Mouse (Mus musculus): ENCODE results near the gene Rnase10. TPM values are rescaled to one million over a fixed set of nuclear protein-coding genes. Genes with fewer than 3 reads are reported as not detected.
"Not testable (repeated sequence)": the region's sequence is repeated elsewhere in the genome, so short reads cannot be mapped to it uniquely, and the experiment has no call there.

Rnase10 gene
- polyA plus RNA-seq, 1 experiment, result not detected

DNA sequence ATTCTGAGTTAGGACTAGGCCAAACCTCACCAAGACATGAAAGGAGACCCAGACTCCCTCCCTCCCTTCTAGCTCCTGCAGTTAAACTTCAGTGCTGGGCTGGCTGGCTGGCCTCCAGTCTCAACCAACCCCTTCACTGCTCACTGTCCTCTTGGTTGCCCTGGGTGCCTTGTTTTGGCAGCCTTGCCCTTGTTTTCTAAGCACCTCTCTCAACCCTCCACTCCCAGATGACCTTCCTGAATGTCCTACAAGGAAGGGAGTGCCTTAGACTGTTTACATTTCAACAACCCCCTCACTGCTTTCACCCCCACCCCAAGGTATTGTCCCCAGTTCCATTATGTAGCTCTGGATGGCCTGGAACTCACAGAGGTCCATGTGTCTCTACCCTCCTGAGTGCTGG is 27.9 kb upstream of the Rnase10 start:
- DNase-seq (ENCODE audit: low read depth), result no peak

DNA sequence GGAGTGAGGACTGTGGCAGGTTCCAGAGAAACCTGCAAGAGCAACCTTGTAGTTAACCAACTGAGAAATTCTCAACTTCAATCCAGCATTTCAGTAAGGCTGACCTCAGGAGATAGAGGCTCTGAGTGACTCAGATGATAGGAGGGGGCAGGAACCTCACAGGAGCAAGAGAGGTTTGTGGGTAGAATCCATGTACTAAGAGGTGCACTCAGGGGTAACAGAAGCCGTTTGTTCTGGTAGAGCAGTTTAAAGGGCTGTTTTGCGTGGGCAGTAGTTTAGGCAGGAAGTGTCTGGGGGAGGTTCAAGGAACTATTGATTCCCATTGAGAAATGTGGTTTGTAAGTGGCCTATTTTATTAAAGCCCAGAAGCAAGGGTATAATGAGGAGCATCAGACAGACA is 26.3 kb upstream of the Rnase10 start:
- TF ChIP-seq POLR2A (IDR thresholded peaks at IDR 0.05; ENCODE audit: borderline replicate concordance, extremely low read depth, insufficient read depth, insufficient read length, poor library complexity, severe bottlenecking) (no peak), CTCF (IDR thresholded peaks at IDR 0.05; ENCODE audit: borderline replicate concordance, extremely low read depth, insufficient read depth, insufficient read length) (no peak)
- no peak for DNase-seq (ENCODE audit: low read depth)

More for the DNA sequence above, 27.9 kb upstream of the Rnase10 start:
- no peak for TF ChIP-seq CTCF (IDR thresholded peaks at IDR 0.05; ENCODE audit: borderline replicate concordance, extremely low read depth, insufficient read depth, insufficient read length)
- TF ChIP-seq POLR2A (IDR thresholded peaks at IDR 0.05; ENCODE audit: borderline replicate concordance, extremely low read depth, insufficient read depth, insufficient read length, poor library complexity, severe bottlenecking), result no peak

DNA sequence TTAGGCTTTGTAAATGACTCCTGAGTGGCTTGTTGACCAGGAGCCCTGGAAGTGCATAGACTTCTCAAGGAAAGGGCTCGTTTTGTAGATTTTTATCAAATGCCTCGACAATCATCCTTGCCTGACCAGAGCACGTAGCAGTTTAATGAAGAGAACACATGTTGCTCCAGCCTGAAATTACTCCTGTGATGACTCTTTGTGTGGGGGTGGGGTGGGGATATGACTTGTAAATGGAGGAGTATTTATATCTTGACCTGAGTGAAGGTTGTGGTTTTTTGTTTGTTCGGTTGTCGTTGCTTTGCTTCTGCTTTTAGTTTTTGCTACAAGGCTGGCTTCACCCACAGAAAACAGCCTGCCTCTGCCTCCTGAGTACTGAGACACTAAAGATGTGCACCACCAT is 25.7 kb upstream of the Rnase10 start:
- TF ChIP-seq POLR2A (IDR thresholded peaks at IDR 0.05; ENCODE audit: borderline replicate concordance, extremely low read depth, insufficient read depth, insufficient read length, poor library complexity, severe bottlenecking), result no peak
- no peak for TF ChIP-seq CTCF (IDR thresholded peaks at IDR 0.05; ENCODE audit: borderline replicate concordance, extremely low read depth, insufficient read depth, insufficient read length)
- no peak for DNase-seq (ENCODE audit: low read depth)

DNA sequence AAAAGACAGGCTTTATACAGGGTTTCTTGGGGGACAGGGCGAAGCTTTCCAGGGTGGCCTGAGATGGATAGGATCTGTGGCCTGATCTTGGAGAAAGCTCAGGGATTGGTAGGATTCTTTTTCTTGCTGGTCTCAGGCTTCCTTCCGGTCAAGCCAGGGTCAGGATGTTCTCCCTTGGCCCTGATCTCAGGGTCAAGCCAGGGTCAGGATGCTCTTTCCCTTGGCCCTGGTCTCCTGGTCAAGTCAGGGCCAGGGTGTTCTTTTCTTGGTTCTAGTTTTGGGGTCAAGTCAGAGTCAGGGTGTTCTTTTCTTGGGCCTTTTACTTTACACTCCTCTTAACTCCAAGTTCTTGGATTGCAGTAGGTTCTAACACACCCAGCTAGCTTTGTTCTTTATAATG is 19.9 kb upstream of the Rnase10 start:
- no peak for DNase-seq (ENCODE audit: low read depth)
- no peak for TF ChIP-seq POLR2A (IDR thresholded peaks at IDR 0.05; ENCODE audit: borderline replicate concordance, extremely low read depth, insufficient read depth, insufficient read length, poor library complexity, severe bottlenecking)
- no peak for TF ChIP-seq CTCF (IDR thresholded peaks at IDR 0.05; ENCODE audit: borderline replicate concordance, extremely low read depth, insufficient read depth, insufficient read length)

DNA sequence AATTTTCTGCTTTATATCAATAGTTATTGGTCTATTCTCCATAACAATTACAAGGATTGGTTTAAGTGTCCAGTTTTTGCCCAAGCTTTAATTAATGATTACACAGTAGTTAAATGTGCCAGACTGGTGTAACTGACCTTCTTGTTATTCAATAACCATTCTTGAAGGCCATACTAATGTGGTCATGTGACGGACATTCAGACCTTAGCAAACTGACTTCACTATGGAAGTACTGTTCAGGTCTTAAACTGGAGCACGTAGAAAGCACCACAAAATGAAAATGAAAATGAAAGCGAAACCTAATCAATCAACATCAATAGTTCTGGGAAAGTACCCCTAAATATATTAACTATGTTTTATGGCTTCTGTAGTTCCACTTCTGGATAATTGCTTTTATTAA is 16.5 kb upstream of the Rnase10 start:
- TF ChIP-seq CTCF (IDR thresholded peaks at IDR 0.05; ENCODE audit: borderline replicate concordance, extremely low read depth, insufficient read depth, insufficient read length) (no peak), POLR2A (IDR thresholded peaks at IDR 0.05; ENCODE audit: borderline replicate concordance, extremely low read depth, insufficient read depth, insufficient read length, poor library complexity, severe bottlenecking) (no peak)
- DNase-seq (ENCODE audit: low read depth), result no peak

DNA sequence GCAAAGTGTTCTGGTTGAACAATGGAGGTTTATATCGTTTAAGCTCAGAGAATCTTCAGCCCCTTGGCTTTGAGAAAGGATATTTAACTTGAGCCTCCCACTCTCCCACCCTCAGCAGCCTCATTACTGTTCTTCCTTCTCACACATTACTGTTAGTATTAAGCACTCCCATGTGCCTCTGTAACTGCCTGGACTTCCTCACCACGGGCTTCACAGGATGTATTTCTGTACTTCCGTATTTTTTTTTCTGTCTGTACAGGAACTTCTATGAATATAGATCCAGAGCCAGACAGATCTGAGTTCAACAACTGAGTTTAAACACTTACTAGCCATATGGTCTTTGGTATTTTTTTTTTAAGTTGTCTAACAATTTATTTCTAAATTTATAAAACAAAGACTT is 10.5 kb upstream of the Rnase10 start:
- no peak for TF ChIP-seq CTCF (IDR thresholded peaks at IDR 0.05; ENCODE audit: borderline replicate concordance, extremely low read depth, insufficient read depth, insufficient read length)
- no peak for TF ChIP-seq POLR2A (IDR thresholded peaks at IDR 0.05; ENCODE audit: borderline replicate concordance, extremely low read depth, insufficient read depth, insufficient read length, poor library complexity, severe bottlenecking)
- DNase-seq (ENCODE audit: low read depth), result no peak

DNA sequence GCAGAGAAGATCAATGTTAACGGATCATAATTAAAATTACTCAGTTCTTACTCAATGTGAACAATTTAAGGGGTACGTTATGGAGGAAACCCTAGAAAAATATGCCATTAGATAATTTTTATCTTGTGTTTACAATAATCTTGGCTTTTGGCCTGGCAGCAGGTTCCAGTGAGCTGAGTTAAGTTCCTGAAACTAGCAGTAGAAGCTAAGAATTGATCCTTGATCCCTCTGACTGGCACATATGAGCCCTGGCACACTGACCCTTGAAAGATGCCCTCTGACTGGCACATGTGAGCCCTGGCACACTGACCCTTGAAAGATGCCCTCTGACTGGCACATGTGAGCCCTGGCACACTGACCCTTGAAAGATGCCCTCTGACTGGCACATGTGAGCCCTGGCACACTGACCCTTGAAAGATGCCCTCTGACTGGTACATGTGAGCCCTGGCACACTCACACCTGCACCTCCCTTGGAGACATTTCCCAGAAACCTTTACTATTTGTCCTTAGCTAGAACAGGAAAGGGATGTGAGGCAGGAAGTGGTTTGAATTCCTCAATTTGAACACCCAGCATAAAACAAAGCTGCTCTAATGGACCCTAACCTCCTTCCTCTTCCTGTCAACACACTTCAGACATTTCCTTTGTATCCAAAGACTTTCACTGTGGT is 9.4 kb upstream of the Rnase10 start:
- TF ChIP-seq POLR2A (IDR thresholded peaks at IDR 0.05; ENCODE audit: borderline replicate concordance, extremely low read depth, insufficient read depth, insufficient read length, poor library complexity, severe bottlenecking), result no peak
- no peak for TF ChIP-seq CTCF (IDR thresholded peaks at IDR 0.05; ENCODE audit: borderline replicate concordance, extremely low read depth, insufficient read depth, insufficient read length)
- no peak for DNase-seq (ENCODE audit: low read depth)

DNA sequence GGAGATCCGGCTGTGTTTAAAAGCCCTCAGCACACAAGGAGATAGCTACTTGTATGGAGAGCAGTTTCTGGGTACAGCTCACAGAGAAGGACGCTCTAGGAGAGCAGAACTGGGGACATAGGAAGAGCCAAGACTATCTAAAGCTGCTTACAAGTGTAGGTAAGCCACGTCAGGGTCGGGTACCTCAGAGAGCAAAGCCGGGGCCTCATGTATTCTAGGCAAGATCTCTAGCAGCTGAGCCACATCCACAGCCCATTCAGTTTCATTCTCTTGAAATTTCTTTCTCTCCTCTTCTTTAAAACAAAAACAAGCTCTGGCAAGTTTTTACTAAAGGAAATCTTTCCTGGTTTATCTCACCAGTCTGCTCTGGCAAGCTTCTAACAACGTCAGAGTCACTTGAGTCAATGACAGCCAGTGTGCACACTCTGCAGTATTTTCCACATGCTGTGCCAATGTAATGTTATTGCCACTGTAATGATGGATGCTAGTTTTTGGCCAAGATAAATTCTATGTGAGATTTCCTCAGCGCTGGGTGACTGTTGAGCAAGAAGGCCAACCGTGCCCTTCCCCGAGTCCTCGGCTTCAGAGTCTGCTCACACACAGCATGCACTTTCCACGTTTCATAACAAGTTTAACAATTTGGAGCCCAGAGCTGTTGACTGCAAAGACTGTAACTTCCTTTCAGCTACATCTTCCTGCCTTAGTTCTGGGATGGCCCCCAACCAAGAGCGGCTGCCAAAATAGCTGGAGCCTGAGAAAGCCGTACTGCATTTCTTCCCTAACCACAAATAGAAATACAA is 563 bp downstream of the Rnase10 start:
- peak; percentile 41 for DNase-seq (ENCODE audit: low read depth)
- TF ChIP-seq CTCF (IDR thresholded peaks at IDR 0.05; ENCODE audit: borderline replicate concordance, extremely low read depth, insufficient read depth, insufficient read length) (no peak), POLR2A (IDR thresholded peaks at IDR 0.05; ENCODE audit: borderline replicate concordance, extremely low read depth, insufficient read depth, insufficient read length, poor library complexity, severe bottlenecking) (no peak)

DNA sequence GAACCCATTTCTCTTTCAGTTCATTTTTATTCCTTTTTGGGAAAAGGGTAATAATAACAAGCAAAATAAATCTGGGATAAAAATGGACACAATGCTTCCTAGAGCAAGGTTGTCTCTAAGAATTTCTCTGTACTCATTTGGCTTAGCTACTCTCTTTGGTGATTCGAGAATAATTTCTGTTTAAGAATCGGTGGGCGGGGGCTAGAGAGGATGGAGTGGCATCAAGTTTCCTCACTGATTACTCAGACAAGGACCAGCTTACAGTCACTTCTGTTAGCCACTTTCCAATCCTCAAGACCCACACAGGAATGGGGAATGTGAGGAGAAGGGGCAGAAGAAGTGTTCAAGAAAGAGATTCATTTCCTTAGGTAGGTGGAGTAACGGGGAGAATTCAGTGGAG is 1.2 kb downstream of the Rnase10 start:
- no peak for DNase-seq (ENCODE audit: low read depth)
- TF ChIP-seq POLR2A (IDR thresholded peaks at IDR 0.05; ENCODE audit: borderline replicate concordance, extremely low read depth, insufficient read depth, insufficient read length, poor library complexity, severe bottlenecking), result no peak
- no peak for TF ChIP-seq CTCF (IDR thresholded peaks at IDR 0.05; ENCODE audit: borderline replicate concordance, extremely low read depth, insufficient read depth, insufficient read length)

DNA sequence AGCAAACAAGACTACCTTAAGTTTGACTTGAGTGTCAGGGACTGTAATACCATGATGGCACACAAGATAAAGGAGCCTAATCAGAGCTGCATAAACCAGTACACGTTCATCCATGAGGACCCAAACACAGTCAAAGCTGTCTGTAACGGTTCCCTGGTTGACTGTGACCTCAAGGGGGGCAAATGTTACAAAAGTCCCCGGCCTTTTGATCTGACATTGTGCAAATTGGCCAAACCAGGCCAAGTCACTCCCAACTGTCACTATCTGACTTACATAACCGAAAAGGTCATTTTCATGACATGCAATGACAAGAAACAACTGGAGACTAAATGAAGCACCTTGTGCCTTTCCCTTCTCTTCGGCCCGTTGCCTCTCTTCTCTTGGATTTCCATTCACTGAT is 2.0 kb downstream of the Rnase10 start:
- no peak for TF ChIP-seq CTCF (IDR thresholded peaks at IDR 0.05; ENCODE audit: borderline replicate concordance, extremely low read depth, insufficient read depth, insufficient read length)
- no peak for TF ChIP-seq POLR2A (IDR thresholded peaks at IDR 0.05; ENCODE audit: borderline replicate concordance, extremely low read depth, insufficient read depth, insufficient read length, poor library complexity, severe bottlenecking)
- no peak for DNase-seq (ENCODE audit: low read depth)

DNA sequence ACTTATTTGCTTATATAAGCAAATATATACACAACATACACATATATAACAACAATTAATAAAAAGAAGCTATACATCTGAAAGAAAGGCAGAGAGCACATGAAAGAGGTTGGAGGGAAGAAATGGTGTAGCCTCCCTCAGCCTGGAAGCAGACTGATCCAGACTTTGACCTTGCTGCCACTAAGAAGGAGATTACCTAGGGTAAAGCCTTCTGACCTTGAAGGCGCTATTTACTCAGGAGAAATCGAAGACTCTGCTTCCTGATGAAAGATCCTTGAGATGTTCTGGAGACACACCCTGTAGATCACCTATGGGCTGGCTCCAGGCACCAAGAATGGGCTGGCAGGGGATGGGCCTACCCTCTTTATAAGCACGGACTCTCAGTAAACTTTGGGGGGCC is 7.2 kb downstream of the Rnase10 start:
- not testable (repeated sequence) for DNase-seq (ENCODE audit: low read depth)

DNA sequence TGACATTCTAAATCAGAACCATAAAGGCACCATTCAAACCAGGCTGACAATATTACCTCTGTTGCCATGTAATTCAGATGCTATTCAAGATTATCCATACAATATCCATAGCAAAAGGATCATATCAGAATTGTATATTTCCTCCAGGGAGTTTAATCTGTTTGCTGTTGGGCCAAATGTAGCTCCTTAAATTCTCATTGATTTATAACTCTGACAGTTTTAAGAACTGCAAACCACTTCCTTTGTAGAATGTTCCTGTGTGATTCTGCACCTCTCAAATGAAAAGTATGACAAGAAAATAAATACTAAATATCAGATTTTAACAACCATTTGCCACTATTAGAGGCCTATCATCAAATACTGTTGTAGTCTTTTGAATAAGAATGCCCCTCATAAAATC is 8.2 kb downstream of the Rnase10 start:
- TF ChIP-seq POLR2A (IDR thresholded peaks at IDR 0.05; ENCODE audit: borderline replicate concordance, extremely low read depth, insufficient read depth, insufficient read length, poor library complexity, severe bottlenecking) (no peak), CTCF (IDR thresholded peaks at IDR 0.05; ENCODE audit: borderline replicate concordance, extremely low read depth, insufficient read depth, insufficient read length) (no peak)
- DNase-seq (ENCODE audit: low read depth), result no peak

All from brain, embryonic 14.5 days (tissue).